Mouse (Mus musculus) stomach, postnatal 0 days (tissue): ENCODE data around the gene Cog3. TPM values are rescaled to one million over a fixed set of nuclear protein-coding genes. Genes with fewer than 3 reads are reported as not detected.

Experiments used
- ATAC-seq: fragments of 200-750 bp; cut with Nextera tagmentation; 2 replicates; pipeline ENCODE4 v1.8.0; 2017; ENCODE audit not compliant: low FRiP score, low TSS enrichment
- DNase-seq: peaks from one replicate; pipeline ENCODE4 v3.0.0-alpha.2; 2016; ENCODE audit warnings: low spot score
- H3K27ac ChIP-seq: fragments of 300-500 bp; sonication (generic); replicated peaks from 2 replicates; pipeline ENCODE4 v1.5.1; 2014; ENCODE audit warnings: mild to moderate bottlenecking, control low read depth
- H3K27me3 ChIP-seq: fragments of 300-500 bp; sonication (generic); 2 replicates; pipeline ENCODE4 v1.6.1; 2014; ENCODE audit warnings: low read length; ENCODE audit not compliant: control insufficient read depth, insufficient read depth
- H3K36me3 ChIP-seq: fragments of 300-500 bp; sonication (generic); 2 replicates; pipeline ENCODE4 v1.6.1; 2014; ENCODE audit warnings: low read length, mixed read lengths; ENCODE audit not compliant: control insufficient read depth, insufficient read depth
- H3K4me1 ChIP-seq: fragments of 300-500 bp; sonication (generic); replicated peaks from 2 replicates; pipeline ENCODE4 v1.6.1; 2014; ENCODE audit warnings: antibody characterized with exemption; ENCODE audit not compliant: control insufficient read depth, insufficient read depth
- H3K4me2 ChIP-seq: fragments of 300-500 bp; sonication (generic); replicated peaks from 2 replicates; pipeline ENCODE4 v1.6.1; 2014; ENCODE audit warnings: low read depth, mild to moderate bottlenecking, control low read depth, moderate library complexity
- H3K4me3 ChIP-seq: fragments of 300-500 bp; sonication (generic); 2 replicates; pipeline ENCODE4 v1.5.1; 2014; ENCODE audit warnings: low read depth, low read length, control low read depth
- H3K9ac ChIP-seq: fragments of 300-500 bp; sonication (generic); 2 replicates; pipeline ENCODE4 v1.6.1; 2014; ENCODE audit warnings: mild to moderate bottlenecking, low read length, control low read depth, mixed read lengths
- H3K9me3 ChIP-seq: fragments of 300-500 bp; sonication (generic); 2 replicates; pipeline ENCODE4 v1.6.1; 2016; ENCODE audit warnings: low read length; ENCODE audit not compliant: control insufficient read depth
- CTCF ChIP-seq: IDR thresholded peaks from 2 replicates; pipeline ENCODE4 v1.5.1; 2016; ENCODE audit warnings: antibody characterized with exemption, low read depth, mild to moderate bottlenecking, moderate library complexity
- EP300 ChIP-seq: optimal IDR thresholded peaks from 2 replicates; pipeline ENCODE3; 2016; ENCODE audit warnings: antibody characterized with exemption
- WGBS: fragments of 180-500 bp; shearing (Covaris S2); extraction: QIAGEN DNeasy Blood & Tissue Kit; methylation state at CpG from one replicate; pipeline ENCODE4 v1.1.7; 2014; 5-methylcytosine and 5-hydroxymethylcytosine counted together
- polyA plus RNA-seq: library from polyadenylated mRNA; unstranded; fragments of >200 nt; fragmentation: Nextera tagmentation; extraction: Ambion mirVana; gene quantifications from 2 replicates; pipeline ENCODE4 v1.2.1, GENCODE M21; 2015

The Cog3 gene
- polyA plus RNA-seq, 1 experiment from 2014 or later = 11.4 TPM

- peak overlapping the region; percentile 98 for H3K27ac ChIP-seq
- H3K4me1 ChIP-seq = peaks cover 5% of the 10 kb centered on the region; the same call in 1 of the 2 replicates
- ATAC-seq (peak; percentile 66), DNase-seq (peak; percentile 58)
- TF ChIP-seq CTCF (no peak), EP300 (no peak)
- peak overlapping the region; percentile 96 for H3K4me3 ChIP-seq
- peak overlapping the region; percentile 79 for H3K4me2 ChIP-seq
- WGBS = 34% methylated on average over 8 of the region's 8 CpGs
- H3K36me3 ChIP-seq = no peaks in the 10 kb centered on the region
- H3K9me3 ChIP-seq = no peaks in the 10 kb centered on the region
- peak overlapping the region; percentile 97 for H3K9ac ChIP-seq
- no peaks in the 10 kb centered on the region for H3K27me3 ChIP-seq
Measured at GRCm38 (mm10) chr14:75753206-75753605, 1.1 kb downstream of the Cog3 start.

DNA sequence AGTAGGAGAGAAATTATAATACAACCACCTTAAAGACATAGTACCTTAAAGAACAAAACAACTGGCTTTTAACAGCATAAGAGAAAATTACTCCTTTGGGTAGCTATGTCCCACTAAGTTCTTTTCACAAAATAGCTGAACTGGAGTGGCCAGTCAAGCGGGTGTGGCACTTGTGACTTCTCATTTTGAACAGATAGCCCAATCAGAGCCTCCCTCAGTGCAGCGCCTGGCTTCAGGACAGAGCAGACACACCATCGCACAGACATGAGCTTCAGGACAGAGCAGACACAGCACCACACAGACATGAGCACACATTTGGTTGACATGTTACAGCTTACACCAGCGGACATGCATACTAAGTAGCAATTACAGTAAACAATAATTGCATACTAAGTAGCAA is 3.3 kb downstream of the Cog3 start:
- no peak for ATAC-seq
- TF ChIP-seq EP300 (no peak), CTCF (no peak)
- 78% methylated on average over 4 of the region's 4 CpGs for WGBS

GRCm38 (mm10) chr14:75749123-75749522 is 5.2 kb downstream of the Cog3 start:
- WGBS = 91% methylated on average over 4 of the region's 4 CpGs
- DNase-seq (no peak), ATAC-seq (no peak)
- no peak overlapping the region for H3K27ac ChIP-seq
- peaks cover 8% of the 10 kb centered on the region; the same call in 1 of the 2 replicates for H3K36me3 ChIP-seq
- no peak overlapping the region for H3K4me3 ChIP-seq
- H3K4me2 ChIP-seq = no peak overlapping the region
- no peaks in the 10 kb centered on the region for H3K27me3 ChIP-seq
- H3K9me3 ChIP-seq = no peaks in the 10 kb centered on the region
- H3K4me1 ChIP-seq = peaks cover 5% of the 10 kb centered on the region; the same call in 1 of the 2 replicates
- TF ChIP-seq CTCF (no peak), EP300 (no peak)
- no peak overlapping the region for H3K9ac ChIP-seq

More for the DNA sequence above, 3.3 kb downstream of the Cog3 start:
- Histone ChIP-seq H3K4me2 (no peak overlapping the region), H3K4me1 (peaks cover 5% of the 10 kb centered on the region; the same call in 1 of the 2 replicates), H3K9me3 (no peaks in the 10 kb centered on the region), H3K27me3 (no peaks in the 10 kb centered on the region), H3K9ac (no peak overlapping the region), H3K4me3 (no peak overlapping the region), H3K27ac (no peak overlapping the region), H3K36me3 (0 out of 2 replicates have a peak, but pooled peaks cover 4% of the 10 kb centered on the region)
- DNase-seq = no peak

- DNase-seq (no peak), ATAC-seq (no peak)
- Histone ChIP-seq H3K4me2 (no peak overlapping the region), H3K27ac (no peak overlapping the region), H3K9me3 (no peaks in the 10 kb centered on the region), H3K36me3 (peaks cover 8% of the 10 kb centered on the region; the same call in 1 of the 2 replicates), H3K9ac (no peak overlapping the region), H3K4me1 (peaks cover 5% of the 10 kb centered on the region; the same call in 1 of the 2 replicates), H3K4me3 (no peak overlapping the region), H3K27me3 (no peaks in the 10 kb centered on the region)
- TF ChIP-seq EP300 = no peak
- no peak for TF ChIP-seq CTCF
- 88% methylated on average over 2 of the region's 2 CpGs for WGBS
Measured at GRCm38 (mm10) chr14:75747960-75748359, 6.4 kb downstream of the Cog3 start.

- 81% methylated on average over 3 of the region's 3 CpGs for WGBS
- Histone ChIP-seq H3K9me3 (no peaks in the 10 kb centered on the region), H3K27me3 (no peaks in the 10 kb centered on the region), H3K9ac (no peak overlapping the region), H3K4me1 (no peaks in the 10 kb centered on the region), H3K36me3 (peaks cover 25% of the 10 kb centered on the region), H3K4me2 (no peak overlapping the region), H3K27ac (no peak overlapping the region), H3K4me3 (no peak overlapping the region)
- TF ChIP-seq EP300 = no peak
- no peak for TF ChIP-seq CTCF
- DNase-seq = no peak
- no peak for ATAC-seq
Measured at GRCm38 (mm10) chr14:75741904-75742303, 12.4 kb downstream of the Cog3 start.

- Histone ChIP-seq H3K27ac (no peak overlapping the region), H3K4me1 (no peaks in the 10 kb centered on the region), H3K4me2 (no peak overlapping the region), H3K4me3 (no peak overlapping the region), H3K9me3 (no peaks in the 10 kb centered on the region), H3K27me3 (no peaks in the 10 kb centered on the region), H3K9ac (no peak overlapping the region), H3K36me3 (peaks cover 36% of the 10 kb centered on the region)
- 85% methylated on average over 3 of the region's 3 CpGs for WGBS
- ATAC-seq (no peak), DNase-seq (no peak)
- no peak for TF ChIP-seq EP300
- TF ChIP-seq CTCF = no peak
Measured at GRCm38 (mm10) chr14:75735597-75735996, 18.7 kb downstream of the Cog3 start.
